Mouse (Mus musculus) right cerebral cortex, postnatal 4 days (tissue): ENCODE measurements around the gene Spn.
"Not testable (repeated sequence)": the region's sequence is repeated elsewhere in the genome, so short reads cannot be mapped to it uniquely, and the experiment has no call there.

ENCODE experiments used
- DNase-seq: peaks from one replicate; pipeline ENCODE4 v3.0.0-alpha.2; 2022

The Spn gene

DNA sequence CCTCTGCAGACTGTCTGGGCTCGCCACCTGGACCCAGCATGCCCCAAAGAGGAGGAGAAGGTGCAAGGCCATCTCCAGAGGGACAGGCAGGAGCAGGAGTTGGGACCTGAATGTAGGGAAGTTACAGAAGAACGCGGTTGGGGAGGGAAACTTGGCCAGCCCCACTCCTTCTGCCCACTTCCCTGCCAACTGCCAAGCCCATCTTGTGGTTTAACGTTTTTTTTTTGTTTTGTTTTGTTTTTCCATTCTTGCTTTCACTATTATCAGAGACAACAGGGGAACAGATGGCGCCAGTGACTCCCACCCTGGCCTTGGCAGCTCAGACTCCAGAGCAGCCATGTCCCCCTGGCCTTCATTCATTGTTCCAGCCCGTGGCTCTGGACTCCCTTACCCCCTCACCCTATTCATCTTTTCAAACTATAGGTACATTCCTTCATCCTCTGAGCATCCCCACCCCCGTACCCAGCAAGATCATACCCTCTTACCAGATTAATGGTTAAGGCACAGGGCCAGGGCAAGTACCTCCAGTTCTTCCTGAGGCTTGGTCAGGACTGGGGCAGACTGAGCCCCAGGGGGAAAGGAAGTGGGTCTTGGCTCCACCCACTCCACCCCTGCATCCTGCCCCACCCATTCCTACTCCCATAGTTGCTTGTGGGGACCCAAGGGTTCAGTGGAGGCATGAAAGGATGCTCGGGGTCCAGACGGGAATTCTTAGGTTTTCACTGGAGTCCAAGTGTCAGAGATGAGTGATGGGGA lies at the start of gene Spn:
Spn (minus strand) TSS at position 562 of the 756 bp plus-strand sequence.
- no peak for DNase-seq

GRCm38 (mm10) chr7:127187351-127187750 lies 49.7 kb upstream of the Spn start:
- no peak for DNase-seq

DNA sequence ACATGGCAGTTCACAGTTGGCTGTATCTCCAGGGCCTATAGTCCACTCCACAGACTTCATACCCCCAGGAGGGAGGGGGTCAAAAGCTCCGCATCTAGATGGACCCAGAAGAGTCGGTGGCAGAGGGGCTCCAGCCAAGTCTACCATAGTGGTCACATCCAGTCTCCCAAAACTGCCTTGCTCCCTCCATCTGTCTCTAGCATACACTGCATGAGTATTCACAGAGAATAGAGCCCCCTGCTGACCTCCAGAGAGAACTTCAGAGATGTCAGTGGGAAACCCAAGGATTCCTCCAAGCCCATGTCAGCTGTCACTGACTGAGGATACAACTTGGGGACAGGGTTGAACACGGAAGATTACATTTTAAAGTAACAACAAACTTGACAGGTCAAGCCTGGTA lies 48.0 kb upstream of the Spn start:
- no peak for DNase-seq

- no peak for DNase-seq
Measured at GRCm38 (mm10) chr7:127184720-127185119, 47.1 kb upstream of the Spn start.

DNA sequence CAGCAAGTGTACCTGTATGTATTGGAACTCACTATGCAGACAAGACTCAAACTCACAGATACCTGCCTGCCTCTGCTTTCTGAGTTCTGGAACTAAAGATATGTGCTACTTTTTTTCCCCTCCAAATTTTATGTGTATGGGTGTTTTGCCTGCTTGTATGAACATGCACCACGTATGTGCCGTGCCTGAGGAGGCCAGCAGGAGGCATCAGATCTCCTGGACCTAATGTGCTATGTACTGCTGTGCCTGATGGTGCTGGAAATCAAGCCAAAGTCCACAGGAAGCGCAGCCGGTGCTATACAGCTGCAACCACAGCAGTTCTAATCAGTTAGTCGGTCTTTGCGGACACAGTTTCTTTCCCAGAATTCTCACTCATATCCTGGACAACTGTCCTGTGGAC lies 46.2 kb upstream of the Spn start:
- no peak for DNase-seq

- DNase-seq, result no peak
Measured at GRCm38 (mm10) chr7:127183345-127183744, 45.7 kb upstream of the Spn start.

- not testable (repeated sequence) for DNase-seq
Measured at GRCm38 (mm10) chr7:127181724-127182123, 44.1 kb upstream of the Spn start.

- DNase-seq, result no peak
Measured at GRCm38 (mm10) chr7:127180783-127181182, 43.2 kb upstream of the Spn start.

DNA sequence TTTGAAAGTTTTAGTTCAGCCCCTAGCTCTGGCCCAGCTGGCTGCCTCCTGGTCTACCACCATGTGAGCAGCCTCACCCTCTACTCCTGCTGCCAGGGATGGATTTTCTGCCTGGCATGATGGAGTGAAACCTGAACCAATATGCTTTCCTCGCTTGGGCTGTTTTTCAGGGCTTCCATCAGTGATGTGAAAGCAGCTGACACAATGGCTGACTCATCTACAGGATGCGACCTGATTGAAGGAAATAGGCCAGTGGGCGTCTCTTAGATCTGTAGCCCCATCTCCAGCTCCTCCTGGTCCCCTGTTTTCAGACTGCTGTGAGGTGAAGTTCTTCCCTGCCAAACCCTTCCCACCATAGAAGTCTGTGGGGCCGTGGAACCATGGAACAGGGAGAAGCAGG lies 39.3 kb upstream of the Spn start:
- DNase-seq, result no peak

GRCm38 (mm10) chr7:127166501-127166900 lies 28.9 kb upstream of the Spn start:
- no peak for DNase-seq

- no peak for DNase-seq
Measured at GRCm38 (mm10) chr7:127165607-127166493, 28.2 kb upstream of the Spn start.

DNA sequence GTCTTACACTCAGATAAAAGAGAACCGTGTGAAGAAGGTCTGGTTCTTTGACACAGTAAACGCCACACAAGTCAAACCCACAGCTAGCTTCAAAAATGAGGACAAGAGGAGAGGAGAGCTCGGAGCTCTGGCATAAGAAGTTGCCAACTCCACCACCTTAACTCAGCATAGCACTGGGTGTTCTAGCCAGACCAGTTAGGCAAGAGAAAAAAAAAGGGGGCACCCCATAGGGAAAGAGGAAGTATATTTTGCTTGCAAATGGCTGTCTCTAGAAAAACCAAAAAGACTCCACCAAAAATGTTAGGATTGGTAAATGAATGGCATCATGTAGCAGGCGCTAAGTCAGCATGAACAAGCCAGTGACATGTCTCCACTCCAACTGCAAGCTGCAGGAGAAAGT lies 26.4 kb upstream of the Spn start:
- DNase-seq, result no peak

DNA sequence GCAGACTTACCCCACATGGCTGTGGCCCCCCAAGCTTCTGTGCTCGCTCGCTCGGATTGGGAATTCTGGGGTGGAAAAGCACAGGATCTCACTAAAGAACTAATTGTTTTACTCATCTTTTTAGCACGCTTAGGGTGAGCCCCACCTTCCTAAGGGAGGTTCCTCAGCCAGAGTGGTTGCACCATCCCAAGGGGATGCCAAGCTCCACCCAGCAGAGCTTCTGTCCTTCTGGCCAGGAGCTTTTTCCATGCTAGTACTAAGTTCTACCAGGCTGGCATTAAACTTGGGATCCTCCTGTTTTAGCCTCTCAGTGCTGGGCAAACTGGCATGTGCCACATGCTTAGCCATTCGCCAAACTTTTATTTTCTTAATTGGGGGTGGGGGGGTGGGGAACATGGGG lies 24.9 kb upstream of the Spn start:
- no peak for DNase-seq

DNA sequence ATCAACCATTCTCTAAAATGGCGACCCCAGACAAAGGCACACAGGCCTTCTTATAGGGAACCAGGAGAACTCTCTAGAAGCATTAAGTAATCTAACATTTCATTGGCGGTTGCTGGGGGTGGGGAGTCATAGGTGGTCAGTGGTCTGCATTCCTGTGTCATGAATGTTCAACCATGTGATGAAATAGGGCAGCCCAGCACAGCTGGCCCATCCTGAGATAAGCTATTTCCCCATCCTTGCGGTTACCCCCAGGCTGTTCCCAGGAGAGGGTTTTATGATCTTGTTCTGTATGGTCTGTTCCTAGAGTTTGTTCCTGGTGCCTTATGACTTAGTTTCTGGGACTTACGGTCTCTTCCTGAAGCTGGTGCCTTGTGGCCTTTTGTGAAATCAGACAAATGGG lies 19.9 kb upstream of the Spn start:
- DNase-seq, result no peak

DNA sequence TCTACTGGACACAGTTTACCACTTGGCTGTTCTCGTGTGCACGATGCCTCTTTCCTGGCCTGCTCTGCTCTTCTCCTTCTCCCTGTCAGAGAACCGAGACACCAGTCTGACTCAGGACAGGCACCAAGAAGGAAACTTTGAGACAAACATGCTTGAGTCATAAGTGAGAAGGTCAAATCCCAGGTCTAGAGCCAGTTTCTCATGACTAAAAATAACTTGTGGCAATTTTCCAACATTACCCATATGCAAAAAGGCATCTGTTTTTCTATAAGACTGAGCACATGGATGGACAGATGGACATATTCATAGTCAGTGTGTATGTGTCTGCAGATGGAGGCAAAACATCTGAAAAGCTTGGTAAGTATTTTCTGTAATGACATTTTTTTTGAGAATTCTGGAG lies 15.9 kb upstream of the Spn start:
- DNase-seq, result no peak

DNA sequence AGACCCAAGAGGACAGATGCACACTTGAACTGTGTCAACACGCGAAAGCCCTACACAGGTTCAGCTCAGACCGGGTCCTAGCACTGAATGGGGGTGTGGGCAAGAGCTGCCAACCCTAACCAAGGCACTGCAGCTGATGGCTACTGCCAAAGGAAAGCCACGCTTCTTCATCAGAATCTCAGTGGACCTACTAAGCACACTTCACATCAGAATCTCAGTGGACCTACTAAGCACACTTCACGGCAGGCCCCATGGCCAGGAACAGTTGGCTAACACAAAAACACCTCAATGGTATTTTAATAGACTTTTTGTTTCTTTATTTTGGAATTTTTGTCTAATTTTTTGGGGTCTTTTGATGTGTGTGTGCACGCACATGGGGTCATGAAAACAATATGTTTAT lies 14.8 kb upstream of the Spn start:
- no peak for DNase-seq

GRCm38 (mm10) chr7:127147901-127148300 lies 10.3 kb upstream of the Spn start:
- no peak for DNase-seq

DNA sequence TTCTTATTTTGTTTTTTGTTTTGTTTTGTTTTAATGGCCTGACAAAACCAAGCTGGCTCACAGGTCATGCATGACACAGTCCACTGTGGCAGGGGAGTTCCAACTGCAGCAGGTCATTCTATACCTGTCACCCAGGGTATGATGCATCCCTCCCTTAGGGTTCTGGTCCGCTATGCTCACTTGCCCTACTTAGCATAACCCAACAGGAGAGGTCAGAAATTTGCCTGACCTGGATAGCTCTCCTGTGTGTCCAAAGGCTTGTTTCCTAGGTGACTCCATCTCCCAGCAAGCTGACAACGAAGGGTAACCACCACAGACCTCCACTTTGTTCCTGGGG lies 8.6 kb upstream of the Spn start:
- DNase-seq, result no peak

- DNase-seq, result no peak
Measured at GRCm38 (mm10) chr7:127145387-127146266, 8.0 kb upstream of the Spn start.

GRCm38 (mm10) chr7:127144412-127144811 lies 6.8 kb upstream of the Spn start:
- DNase-seq, result no peak

DNA sequence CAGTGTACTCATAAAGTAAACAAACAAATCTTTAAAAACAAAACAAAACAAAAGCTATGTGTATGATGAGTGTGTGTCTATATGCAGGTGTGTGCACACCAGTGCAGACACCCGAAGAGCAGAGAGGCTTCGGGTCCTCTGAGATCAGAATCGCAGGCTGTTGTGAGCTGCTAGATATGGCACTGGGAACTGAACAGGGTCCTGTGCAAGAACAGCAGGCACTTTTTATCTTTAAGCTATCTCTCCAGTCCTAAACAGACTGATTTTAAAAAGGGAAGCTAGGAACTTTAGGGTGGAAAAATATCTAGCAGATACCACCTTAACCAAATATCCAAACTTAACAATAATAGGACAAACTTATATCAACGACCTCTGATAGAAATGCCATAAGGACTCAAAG lies 5.0 kb upstream of the Spn start:
- DNase-seq, result no peak

DNA sequence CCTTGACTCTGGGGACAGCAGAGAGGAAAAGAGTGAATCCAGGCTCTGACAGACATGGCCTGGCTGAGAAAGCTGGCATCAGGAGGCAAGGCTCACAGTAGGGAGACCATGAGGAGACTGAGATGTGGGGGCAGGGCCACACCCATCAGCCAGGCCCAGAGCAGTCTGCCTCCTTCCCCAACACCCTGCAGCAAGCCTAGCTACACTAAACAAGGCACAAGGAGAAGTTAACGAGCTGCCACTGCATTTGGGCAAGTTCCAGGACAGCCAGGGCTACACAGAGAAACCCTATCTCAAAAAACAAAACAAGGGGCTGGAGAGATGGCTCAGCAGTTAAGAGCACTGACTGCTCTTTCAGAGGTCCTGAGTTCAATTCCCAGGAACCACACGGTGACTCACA lies 4.6 kb upstream of the Spn start:
- no peak for DNase-seq

- no peak for DNase-seq
Measured at GRCm38 (mm10) chr7:127140623-127141404, 3.2 kb upstream of the Spn start.
